Mouse (Mus musculus): Measurements from ENCODE around the gene Tnni2.

DNA sequence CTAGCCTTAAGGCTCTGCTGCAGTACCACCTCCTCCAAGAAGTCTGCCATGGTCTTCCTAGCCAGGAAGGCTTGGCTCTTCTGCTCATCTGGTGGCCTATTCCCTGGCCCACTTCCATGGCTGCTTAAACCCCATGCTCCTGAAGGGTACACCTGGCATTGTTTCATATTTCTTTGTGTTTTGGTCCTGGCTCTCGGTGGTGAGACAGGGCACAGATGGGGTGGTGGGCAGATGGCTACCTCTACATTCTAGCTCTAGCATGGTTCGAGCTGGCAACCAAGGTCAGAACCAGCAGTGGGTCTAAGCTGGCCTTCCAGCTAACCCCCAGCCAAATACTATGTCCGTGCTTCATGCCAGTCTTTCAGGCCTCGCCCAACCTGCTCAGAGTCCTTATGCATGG, 31.3 kb downstream of the Tnni2 start:
- TF ChIP-seq CTCF (IDR thresholded peaks at IDR 0.05; ENCODE audit: insufficient read depth, low read length) (no peak), POLR2A (IDR thresholded peaks at IDR 0.05; ENCODE audit: borderline replicate concordance, extremely low read depth, low read depth, low read length) (no peak)

Data from lung, adult 2 months (tissue).